Mouse (Mus musculus): ENCODE data around the gene H2-M11. TPM values are rescaled to one million over a fixed set of nuclear protein-coding genes. Genes with fewer than 3 reads are reported as not detected.

H2-M11 gene
- polyA plus RNA-seq (2017; shearing (Covaris generic)), result not detected

GRCm38 (mm10) chr17:36546775-36547174 lies at the start of gene H2-M11:
TSS of gene H2-M11 (plus strand) at chr17:36547075.

Other genes starting within 250 kb of the H2-M11 start
- not detected for gene H2-M10.1, start 220.9 kb upstream of the H2-M11 start, polyA plus RNA-seq (2017; shearing (Covaris generic))
- gene H2-M10.3, start 178.7 kb upstream of the H2-M11 start, polyA plus RNA-seq (2017; shearing (Covaris generic)), result not detected
- gene H2-M10.4, start 84.7 kb upstream of the H2-M11 start, polyA plus RNA-seq (2017; shearing (Covaris generic)), result not detected
- gene H2-M9, start 95.6 kb downstream of the H2-M11 start, polyA plus RNA-seq (2017; shearing (Covaris generic)), result not detected
- not detected for gene H2-M1, start 125.1 kb downstream of the H2-M11 start, polyA plus RNA-seq (2017; shearing (Covaris generic))
- not detected for gene H2-M10.5, start 225.8 kb downstream of the H2-M11 start, polyA plus RNA-seq (2017; shearing (Covaris generic))

Data from activated CD4-positive, CD25-positive, alpha-beta regulatory T cell, adult 9 weeks (primary cell).